24 mouse cellular contexts compared by ENCODE assay signal in the genomic region with DNA sequence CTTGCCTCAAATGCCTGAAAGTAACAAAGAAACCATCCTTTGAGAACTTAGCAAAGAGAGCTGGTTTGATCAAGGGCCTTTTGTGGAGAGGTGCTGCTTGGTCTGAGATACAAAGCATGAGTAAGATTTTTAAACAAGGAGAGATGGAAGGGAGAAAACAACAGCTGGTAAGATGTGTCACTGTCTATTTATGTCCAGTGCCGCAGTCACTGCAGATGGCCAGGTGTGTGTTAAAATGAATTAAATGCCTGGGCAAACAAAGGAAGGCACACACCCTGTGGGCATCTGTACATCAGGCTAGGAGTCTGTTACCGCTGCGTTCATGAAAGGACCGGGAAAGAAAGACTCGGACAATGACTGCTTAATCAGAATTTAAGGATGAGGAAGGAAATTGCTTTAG.
A peak's percentile ranks its signal among the peaks of the same experiment; 100 is the strongest.
DNase-seq lines count a peak whose midpoint lies in the region; ATAC-seq lines count a peak whose summit lies in the region.
"Had no signal": no experiment of that assay in that cellular context is flagged by ENCODE, and none has a peak within 500 bp of the region (broad histone marks: within the 10 kb centered on the region; RNA-seq: fewer than 3 reads in every experiment).

No protein-coding gene starts in this region.

- peak; percentile 37; the same call in 1 of the 2 replicates for ATAC-seq in forebrain, embryonic 14.5 days
- no peak for ATAC-seq in forebrain, embryonic 11.5 days (replicated peaks; ENCODE audit: low FRiP score)
- ATAC-seq in frontal cortex, adult (ENCODE audit: low TSS enrichment), result peak; percentile 34; the same call in 1 of the 2 replicates
- ATAC-seq in activated CD4-positive, CD25-positive, alpha-beta regulatory T cell, adult 4 months, result no peak
- ATAC-seq: forebrain, embryonic 13.5 days; hindbrain, embryonic 16.5 days; intestine, embryonic 15.5 days had no signal

- H3K9me3 ChIP-seq in forebrain, embryonic 14.5 days (replicated peaks; ENCODE audit: control insufficient read depth, low read length), result no peaks in the 10 kb centered on the region
- no peaks in the 10 kb centered on the region for H3K9me3 ChIP-seq in forebrain, embryonic 11.5 days (ENCODE audit: control insufficient read depth, low read length)
- H3K9me3 ChIP-seq: forebrain, embryonic 13.5 days; heart, embryonic 12.5 days; heart, embryonic 15.5 days; hindbrain, embryonic 10.5 days; hindbrain, embryonic 13.5 days; intestine, embryonic 15.5 days had no signal

- no peak overlapping the region for H3K9ac ChIP-seq in forebrain, embryonic 14.5 days (ENCODE audit: low read length)
- no peak overlapping the region for H3K9ac ChIP-seq in forebrain, embryonic 11.5 days (ENCODE audit: low read length)
- H3K9ac ChIP-seq: forebrain, embryonic 13.5 days; heart, embryonic 12.5 days; heart, embryonic 15.5 days; hindbrain, embryonic 13.5 days; intestine, embryonic 15.5 days had no signal

- no peak for DNase-seq in forebrain, embryonic 14.5 days (ENCODE audit: low spot score)
- DNase-seq in forebrain, embryonic 11.5 days (ENCODE audit: low spot score), result no peak
- no peak for DNase-seq in frontal cortex, postnatal 36 days (ENCODE audit: low spot score in 2 of 2)
- DNase-seq in brain, adult 2 months (ENCODE audit: low read depth, low spot score), result peak; percentile 32
- DNase-seq: adrenal gland, postnatal 10 days; adrenal gland, postnatal 36 days; cerebellum, adult 11-12 months; cerebellum, adult 8-10 months; cerebellum, postnatal 10 days; cerebellum, postnatal 36 days; gastrocnemius, postnatal 25 days; heart, adult 18-20 months; heart, postnatal 10 days; heart, postnatal 36 days; kidney, adult 11 months had no signal

- peaks cover 5% of the 10 kb centered on the region; the same call in 1 of the 2 replicates for H3K4me1 ChIP-seq in forebrain, embryonic 14.5 days (ENCODE audit: control insufficient read depth, insufficient read depth, low read length)
- H3K4me1 ChIP-seq in forebrain, embryonic 11.5 days (replicated peaks; ENCODE audit: control insufficient read depth, insufficient read depth, low read length), result no peaks in the 10 kb centered on the region
- H3K4me1 ChIP-seq: heart, embryonic 12.5 days; heart, embryonic 15.5 days; hindbrain, embryonic 10.5 days; hindbrain, embryonic 13.5 days; intestine, embryonic 15.5 days had no signal

- H3K27ac ChIP-seq in forebrain, embryonic 14.5 days (ENCODE audit: low read depth, low read length), result no peak overlapping the region
- H3K27ac ChIP-seq in forebrain, embryonic 11.5 days (ENCODE audit: low read depth, low read length), result no peak overlapping the region
- H3K27ac ChIP-seq: forebrain, embryonic 13.5 days; heart, embryonic 15.5 days; hindbrain, embryonic 10.5 days; hindbrain, embryonic 13.5 days; intestine, embryonic 15.5 days had no signal

- H3K27me3 ChIP-seq in forebrain, embryonic 14.5 days (replicated peaks; ENCODE audit: control insufficient read depth, insufficient read depth, low read length), result no peaks in the 10 kb centered on the region
- no peaks in the 10 kb centered on the region for H3K27me3 ChIP-seq in forebrain, embryonic 11.5 days (ENCODE audit: control insufficient read depth, insufficient read depth, low read length)
- H3K27me3 ChIP-seq: forebrain, embryonic 13.5 days; heart, embryonic 12.5 days; heart, embryonic 15.5 days; hindbrain, embryonic 13.5 days; intestine, embryonic 15.5 days had no signal

- H3K4me2 ChIP-seq in forebrain, embryonic 14.5 days (ENCODE audit: low read length), result no peak overlapping the region
- no peak overlapping the region for H3K4me2 ChIP-seq in forebrain, embryonic 11.5 days (ENCODE audit: low read depth, low read length, severe bottlenecking)
- H3K4me2 ChIP-seq: forebrain, embryonic 13.5 days; heart, embryonic 12.5 days; heart, embryonic 15.5 days; hindbrain, embryonic 13.5 days; intestine, embryonic 15.5 days had no signal

- 22% methylated on average over 5 of the region's 5 CpGs for WGBS in forebrain, embryonic 14.5 days
- WGBS in forebrain, embryonic 11.5 days, result 59% methylated on average over 5 of the region's 5 CpGs

- no peaks in the 10 kb centered on the region for H3K36me3 ChIP-seq in forebrain, embryonic 14.5 days (ENCODE audit: control insufficient read depth, insufficient read depth, low read length)
- no peaks in the 10 kb centered on the region for H3K36me3 ChIP-seq in forebrain, embryonic 11.5 days (ENCODE audit: control insufficient read depth, insufficient read depth, low read length)
- H3K36me3 ChIP-seq: heart, embryonic 12.5 days; heart, embryonic 15.5 days; hindbrain, embryonic 10.5 days; hindbrain, embryonic 13.5 days; intestine, embryonic 15.5 days had no signal

- H3K4me3 ChIP-seq in forebrain, embryonic 14.5 days (ENCODE audit: low read depth, low read length), result no peak overlapping the region
- no peak overlapping the region for H3K4me3 ChIP-seq in forebrain, embryonic 11.5 days (ENCODE audit: low read depth, low read length)
- H3K4me3 ChIP-seq: forebrain, embryonic 13.5 days; heart, embryonic 12.5 days; heart, embryonic 15.5 days; hindbrain, embryonic 10.5 days; hindbrain, embryonic 13.5 days; intestine, embryonic 15.5 days had no signal

Comparison
In these comparisons a context has a peak if more than half of its experiments do, and no peak if none do; other contexts are left out.
1. ATAC-seq: peak in forebrain, embryonic 14.5 days (single experiment) and frontal cortex, adult (single experiment); none in forebrain, embryonic 11.5 days (single experiment) and activated CD4-positive, CD25-positive, alpha-beta regulatory T cell, adult 4 months (single experiment).